Mouse (Mus musculus) inflammation-experienced regulatory T-cells, adult 16 weeks (primary cell): ENCODE data around the gene Snx9. TPM values are rescaled to one million over a fixed set of nuclear protein-coding genes. Genes with fewer than 3 reads are reported as not detected.

Experiments used
- polyA plus RNA-seq: library from polyadenylated mRNA; unstranded; fragments of 100-300 nt; shearing (Covaris generic); gene quantifications from one replicate; pipeline ENCODE4 v1.2.1, GENCODE M21; 2017

Snx9 gene
- polyA plus RNA-seq: 6.2 TPM

GRCm38 (mm10) chr17:5841128-5841942 lies at the start of gene Snx9:
Gene Snx9 (plus strand): TSS chr17:5841329.

DNA sequence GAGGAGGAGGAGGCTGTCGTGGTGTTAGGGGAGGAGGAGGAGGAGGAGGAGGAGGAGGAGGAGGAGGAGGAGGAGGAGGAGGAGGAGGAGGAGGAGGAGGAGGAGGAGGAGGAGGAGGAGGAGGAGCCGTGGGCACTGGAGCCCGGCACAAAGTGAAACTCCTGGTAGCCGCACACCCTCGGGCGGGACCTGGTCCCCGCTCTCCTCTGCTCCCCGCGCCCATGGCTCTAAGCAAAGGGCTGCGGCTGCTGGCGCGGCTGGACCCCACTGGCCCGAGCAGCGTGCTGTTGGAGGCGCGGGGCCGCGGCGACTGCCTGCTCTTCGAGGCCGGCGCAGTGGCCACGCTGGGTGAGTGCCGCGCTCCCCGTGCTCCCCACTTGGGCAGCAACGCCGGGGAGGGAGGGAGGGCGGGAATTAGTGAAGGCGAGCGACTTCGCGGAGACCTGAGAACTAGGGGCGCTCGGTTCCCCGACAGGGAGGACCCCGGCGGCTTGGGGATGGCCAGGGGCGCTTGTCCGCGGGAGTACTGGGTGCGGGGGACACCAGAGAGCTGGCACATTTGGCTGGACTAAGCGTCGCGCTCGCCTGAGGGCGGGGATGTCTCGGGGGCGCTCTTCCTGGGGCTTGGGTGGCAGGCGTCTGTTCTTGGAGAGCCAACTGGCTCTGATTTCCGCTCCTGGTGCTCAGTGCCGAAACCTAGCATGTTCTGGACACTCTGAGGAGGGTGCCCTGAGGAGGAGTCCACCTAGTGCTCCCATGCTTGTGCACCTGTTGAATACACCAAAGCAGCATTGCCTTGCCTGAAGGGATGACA lies 100.3 kb downstream of the Snx9 start, which contains the start of gene Synj2:
Gene Synj2, plus strand, starts transcription at position 51 of the 814 bp plus-strand sequence.

Other genes with a start within 250 kb of the Snx9 start
- 26.8 TPM for gene Synj2, start 100.0 kb downstream of the Snx9 start, polyA plus RNA-seq
- 3.1 TPM for gene Serac1, start 238.4 kb downstream of the Snx9 start, polyA plus RNA-seq
- gene Gtf2h5, start 238.5 kb downstream of the Snx9 start, polyA plus RNA-seq: 87.8 TPM